Mouse (Mus musculus): ENCODE results near the gene Epas1.

The Epas1 gene

GRCm38 (mm10) chr17:86825163-86825902 is 71.8 kb downstream of the Epas1 start:
- intact Hi-C loops (cut with DNase I): no loop called here

GRCm38 (mm10) chr17:86826376-86826775 is 72.9 kb downstream of the Epas1 start:
- intact Hi-C loops (cut with DNase I): no loop called here

- intact Hi-C loops (cut with DNase I): no loop called here
Observed at GRCm38 (mm10) chr17:86827391-86828165, 74.1 kb downstream of the Epas1 start.

- intact Hi-C loops (cut with DNase I): no loop called here
Observed at GRCm38 (mm10) chr17:86828500-86828899, 75.0 kb downstream of the Epas1 start.

GRCm38 (mm10) chr17:86829383-86830175 is 76.1 kb downstream of the Epas1 start:
- intact Hi-C loops (cut with DNase I): no loop called here

- intact Hi-C loops (cut with DNase I): no loop called here
Observed at GRCm38 (mm10) chr17:86830893-86831292, 77.4 kb downstream of the Epas1 start.

- intact Hi-C loops (cut with DNase I): no loop called here
Observed at GRCm38 (mm10) chr17:86832562-86833327, 79.2 kb downstream of the Epas1 start.

GRCm38 (mm10) chr17:86833945-86834344 is 80.4 kb downstream of the Epas1 start:
- intact Hi-C loops (cut with DNase I): no loop called here

GRCm38 (mm10) chr17:86839308-86839707 is 85.8 kb downstream of the Epas1 start:
- intact Hi-C loops (cut with DNase I): no loop called here

GRCm38 (mm10) chr17:86850700-86851337 is 97.3 kb downstream of the Epas1 start:
- intact Hi-C loops (cut with DNase I): no loop called here

GRCm38 (mm10) chr17:86851782-86852181 is 98.3 kb downstream of the Epas1 start:
- intact Hi-C loops (cut with DNase I): no loop called here

- intact Hi-C loops (cut with DNase I): no loop called here
Observed at GRCm38 (mm10) chr17:86852591-86853031, 99.1 kb downstream of the Epas1 start.

- intact Hi-C loops (cut with DNase I): no loop called here
Observed at GRCm38 (mm10) chr17:86870586-86870985, 117.1 kb downstream of the Epas1 start.

- intact Hi-C loops (cut with DNase I): no loop called here
Observed at GRCm38 (mm10) chr17:86872643-86873042, 119.1 kb downstream of the Epas1 start.

- intact Hi-C loops (cut with DNase I): no loop called here
Observed at GRCm38 (mm10) chr17:86876940-86877339, 123.4 kb downstream of the Epas1 start.

GRCm38 (mm10) chr17:86877747-86878146 is 124.2 kb downstream of the Epas1 start:
- intact Hi-C loops (cut with DNase I): no loop called here

GRCm38 (mm10) chr17:86880056-86880455 is 126.6 kb downstream of the Epas1 start:
- intact Hi-C loops (cut with DNase I): no loop called here

- intact Hi-C loops (cut with DNase I): no loop called here
Observed at GRCm38 (mm10) chr17:86880461-86881044, 127.1 kb downstream of the Epas1 start.
